Mouse (Mus musculus): ENCODE results near the gene Klf7.

The Klf7 gene

DNA sequence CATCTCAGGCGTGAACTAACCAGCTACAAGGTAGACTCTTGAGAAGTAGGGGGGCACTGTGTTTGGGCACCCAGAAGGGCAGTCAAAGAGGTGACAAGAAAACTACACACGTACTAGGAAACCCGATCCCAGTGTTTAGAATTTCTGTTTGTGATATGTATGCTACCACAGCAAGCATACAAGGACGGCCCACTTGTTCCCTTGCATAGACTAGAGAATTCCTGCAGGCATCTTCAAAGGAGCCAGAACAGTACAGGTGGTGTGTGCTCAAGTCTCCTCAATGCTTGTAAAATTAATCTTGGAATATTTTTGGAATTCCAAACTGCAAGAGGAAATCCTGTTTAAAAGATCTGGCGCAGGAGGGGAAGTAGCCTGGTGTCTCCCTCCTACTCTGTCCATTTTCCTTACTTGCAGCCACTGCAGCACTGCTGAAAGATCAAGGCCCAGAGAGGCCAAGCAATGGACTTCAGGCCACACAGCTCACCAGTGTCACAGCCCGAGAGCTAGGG is 102.9 kb downstream of the Klf7 start:
- no peak for DNase-seq

DNA sequence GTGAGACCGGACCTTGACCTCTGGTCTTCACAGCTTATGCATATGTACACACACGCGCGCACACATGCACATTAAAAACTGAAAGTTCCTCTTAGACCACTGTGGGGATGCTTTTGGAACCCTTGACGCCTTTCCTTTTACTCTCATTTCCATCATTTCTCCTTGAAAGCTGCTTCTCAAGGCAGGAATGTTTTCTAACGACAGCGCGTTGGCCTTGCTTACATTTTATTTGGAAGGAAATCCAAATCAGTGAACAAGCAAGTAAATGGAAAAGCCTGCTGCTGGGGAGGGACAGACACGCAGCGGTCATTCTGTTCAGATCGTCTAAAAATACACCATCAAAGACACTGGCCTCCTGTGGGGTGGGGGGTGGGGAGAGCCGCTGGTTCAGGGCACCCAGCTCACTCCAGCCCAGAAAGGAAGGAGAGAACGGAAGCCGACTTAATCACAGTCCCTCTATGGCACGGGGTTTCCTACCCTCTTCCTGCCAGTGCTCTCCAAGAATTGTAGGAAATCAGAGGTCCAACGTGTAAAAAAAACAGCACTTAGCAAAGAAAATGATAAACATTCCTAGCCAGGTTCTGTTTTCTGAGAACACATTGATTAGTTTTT is 103.5 kb downstream of the Klf7 start:
- DNase-seq: no peak

DNA sequence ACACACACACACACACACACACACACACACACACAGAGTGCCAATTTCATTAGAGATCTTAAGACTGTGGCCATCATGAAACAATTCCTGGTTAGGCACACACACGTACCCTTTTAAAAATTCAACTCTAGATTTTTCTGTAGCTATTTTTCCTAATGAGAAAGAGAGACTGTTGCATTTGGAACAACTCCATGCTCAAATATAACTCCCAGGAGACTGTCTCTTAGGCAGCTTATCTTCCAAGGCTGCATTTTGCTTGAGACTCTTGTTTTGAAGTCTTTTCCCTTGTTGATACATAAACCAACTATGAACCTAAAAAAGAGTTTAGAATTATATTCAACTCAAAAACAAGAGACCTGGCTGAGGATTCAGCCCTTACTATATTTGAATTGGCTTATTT is 108.0 kb downstream of the Klf7 start:
- no peak for DNase-seq

DNA sequence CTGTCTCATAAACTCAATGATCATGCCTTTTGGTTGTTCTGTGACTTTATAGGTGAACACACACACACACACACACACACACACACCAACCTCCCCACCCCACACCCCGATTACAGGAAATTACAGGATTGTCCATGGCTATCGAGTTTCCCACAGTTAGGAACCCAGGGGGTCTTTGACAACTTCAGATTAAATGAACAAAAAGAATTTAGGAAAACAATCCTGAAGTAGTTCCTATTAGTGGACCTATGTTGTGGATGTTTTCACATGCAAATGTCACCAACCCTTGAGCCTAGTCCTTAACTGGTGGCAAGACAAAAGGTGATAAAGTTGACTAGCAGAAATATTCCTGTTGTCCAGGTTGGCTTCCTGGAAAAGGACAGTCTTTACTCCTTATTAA is 113.1 kb downstream of the Klf7 start:
- DNase-seq: no peak

DNA sequence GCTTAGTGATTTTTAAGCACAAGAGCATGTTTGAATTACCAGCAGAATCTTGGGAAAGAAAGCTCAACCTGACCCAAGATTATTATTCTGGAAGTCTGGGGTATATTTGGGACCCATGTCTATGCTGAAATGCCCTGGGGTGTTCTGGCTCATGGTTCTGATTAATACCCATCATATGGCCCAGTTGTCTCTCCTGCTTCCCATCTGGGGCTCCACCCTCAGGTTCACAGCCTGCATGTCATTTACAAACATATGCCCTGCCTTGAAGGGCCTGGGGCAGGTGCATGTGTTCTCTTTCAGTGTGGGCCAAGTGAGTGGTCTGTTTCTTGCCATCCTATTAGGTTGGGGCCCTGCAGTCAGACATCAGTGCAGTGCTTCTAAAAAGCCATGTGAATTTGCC is 114.1 kb downstream of the Klf7 start:
- DNase-seq: no peak

DNA sequence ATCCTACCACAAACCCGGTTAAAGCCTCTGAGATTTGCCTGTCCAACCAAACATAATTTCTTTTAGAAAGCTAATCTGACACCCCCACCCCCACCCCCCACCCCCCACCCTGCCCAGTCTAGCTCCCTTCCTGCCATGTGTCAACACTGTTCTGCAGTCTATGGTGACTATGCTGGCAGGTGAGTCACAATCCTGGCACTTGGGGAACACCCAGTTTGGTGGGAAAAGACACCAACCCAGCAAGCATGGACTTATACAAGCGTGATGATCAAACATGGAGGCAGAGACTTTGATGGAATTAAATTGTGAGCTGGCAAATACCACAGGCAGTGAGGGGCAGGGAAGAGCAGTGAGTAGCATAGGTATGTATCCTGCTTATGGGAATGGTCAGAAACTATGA is 116.9 kb downstream of the Klf7 start:
- DNase-seq: no peak

DNA sequence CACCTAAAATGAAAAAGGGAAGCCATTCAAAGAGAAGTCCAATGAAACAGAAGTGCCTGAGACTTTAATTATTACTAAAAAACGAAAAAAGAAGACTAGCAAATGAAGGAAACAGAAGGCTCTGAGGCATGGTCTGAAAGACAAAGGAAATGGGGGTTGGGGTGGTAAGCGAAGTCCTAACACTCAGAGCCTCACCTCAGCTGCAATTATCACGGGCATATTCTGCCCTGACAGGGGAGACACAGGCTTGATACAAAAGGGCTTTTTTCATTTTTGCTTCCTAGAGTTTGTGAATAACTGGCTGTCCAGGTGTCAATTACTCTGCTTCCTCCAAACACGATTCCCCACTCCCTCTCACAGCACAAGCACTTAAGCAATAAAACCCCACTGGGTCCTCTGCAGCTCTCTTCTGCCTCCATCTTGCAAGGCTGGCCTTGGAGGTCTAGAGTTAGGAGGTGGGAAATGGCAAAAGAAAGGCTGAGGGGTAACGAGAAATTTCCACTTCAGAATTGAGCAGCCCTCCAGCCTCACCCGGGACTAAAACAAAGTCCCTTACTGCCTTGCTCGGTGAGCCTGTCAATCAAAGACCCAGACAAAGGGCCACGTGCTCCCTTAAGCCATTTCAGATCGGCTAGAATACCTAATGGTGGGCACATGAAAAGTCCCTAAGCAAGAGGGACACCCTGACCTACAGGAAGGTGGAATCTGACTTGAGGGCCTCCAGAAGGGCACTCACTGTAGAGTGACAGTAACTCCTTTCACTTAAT is 118.4 kb downstream of the Klf7 start:
- DNase-seq: no peak

DNA sequence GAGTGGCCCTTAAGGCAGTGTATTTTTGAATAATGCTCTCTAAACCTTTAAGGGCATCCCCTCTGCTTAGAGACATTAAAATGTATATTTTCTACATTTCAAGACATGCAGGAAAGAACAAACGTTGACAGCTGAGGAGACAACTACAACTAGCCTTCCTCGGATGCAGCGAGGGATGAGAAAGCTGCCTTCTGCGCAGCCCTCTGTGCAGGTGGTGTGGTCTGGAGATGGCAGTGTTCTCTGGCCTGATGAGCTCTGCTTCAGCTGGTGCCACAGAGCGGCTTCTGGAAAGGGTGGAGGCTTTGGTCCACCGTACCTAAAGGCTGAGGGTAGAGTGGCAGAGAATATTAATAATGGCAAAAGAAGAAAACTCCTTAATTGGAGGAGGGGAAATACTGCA is 120.0 kb downstream of the Klf7 start:
- DNase-seq: no peak

DNA sequence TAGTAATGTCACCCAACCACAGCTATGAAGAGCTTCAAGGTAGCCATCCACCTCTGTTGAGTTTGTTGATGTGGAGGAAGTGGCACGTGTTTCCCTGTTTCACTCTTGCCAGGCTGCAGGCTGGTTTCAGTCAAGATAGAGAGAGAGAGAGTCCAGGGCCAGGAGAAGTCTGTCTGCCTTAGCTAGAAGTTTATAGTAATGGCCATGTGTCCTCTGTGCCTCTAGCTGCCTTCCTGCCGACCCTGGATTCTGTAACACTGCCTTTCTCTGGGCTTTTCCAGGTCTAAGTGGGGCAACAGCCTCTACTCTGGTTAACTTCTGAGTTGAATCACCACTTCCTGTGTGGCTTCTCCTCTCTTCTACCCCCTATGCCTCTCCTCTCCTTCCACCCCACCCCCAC is 121.5 kb downstream of the Klf7 start:
- no peak for DNase-seq

DNA sequence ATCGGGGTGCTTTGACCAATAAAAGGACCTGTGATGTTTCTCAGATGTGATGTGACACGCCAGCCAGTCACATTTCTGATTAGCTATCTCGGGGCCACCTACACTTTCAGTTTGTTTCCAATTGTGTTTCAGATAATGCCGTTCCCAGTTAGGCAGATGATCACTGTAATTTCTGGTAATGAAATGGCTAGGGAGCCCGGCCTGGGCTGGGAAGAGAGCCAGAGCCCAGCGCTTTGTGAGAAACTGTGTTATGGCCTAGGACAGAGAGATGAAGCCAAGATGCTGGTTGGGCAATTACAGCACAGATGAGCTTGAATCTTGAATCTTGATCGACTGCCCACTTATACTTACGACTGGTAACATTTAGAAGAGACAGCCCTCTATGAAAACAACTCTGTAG is 122.6 kb downstream of the Klf7 start:
- no peak for DNase-seq

DNA sequence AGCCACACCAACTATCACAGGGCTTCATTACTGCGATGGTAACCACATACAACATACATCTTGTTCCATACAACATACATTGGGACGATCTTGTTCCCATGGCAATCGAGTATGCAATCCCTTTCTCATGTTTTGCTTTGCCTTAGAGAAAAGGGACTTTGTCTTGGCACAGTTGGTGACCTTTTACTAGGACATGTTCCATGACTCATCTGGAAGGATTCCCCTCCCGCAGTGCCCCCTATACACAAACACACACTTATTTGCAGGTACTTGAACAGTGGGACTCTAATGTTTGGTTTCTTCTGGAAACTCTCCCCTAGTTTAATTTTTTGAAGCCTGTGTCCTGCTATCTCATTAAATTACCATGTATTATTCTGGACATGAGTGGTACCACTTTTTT is 123.2 kb downstream of the Klf7 start:
- DNase-seq: no peak

DNA sequence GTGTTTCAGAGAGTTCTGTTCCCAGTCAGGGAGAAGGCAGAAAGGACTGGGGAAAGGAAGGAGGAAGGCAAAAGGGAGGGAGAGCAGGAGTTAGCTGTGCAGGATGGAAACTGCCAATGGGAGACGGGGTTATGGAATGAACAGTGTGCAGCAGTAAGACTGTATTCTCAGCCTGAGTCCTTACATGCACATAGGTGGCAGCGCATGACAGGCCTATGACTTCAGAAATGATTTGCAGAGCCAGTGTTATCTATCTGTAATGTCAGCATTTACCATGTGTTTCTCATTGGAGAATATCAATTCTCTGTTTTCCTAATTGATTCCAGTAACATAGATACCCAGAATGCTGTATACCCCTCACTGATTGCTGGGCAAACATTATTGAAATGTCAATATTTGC is 123.9 kb downstream of the Klf7 start:
- DNase-seq: no peak

DNA sequence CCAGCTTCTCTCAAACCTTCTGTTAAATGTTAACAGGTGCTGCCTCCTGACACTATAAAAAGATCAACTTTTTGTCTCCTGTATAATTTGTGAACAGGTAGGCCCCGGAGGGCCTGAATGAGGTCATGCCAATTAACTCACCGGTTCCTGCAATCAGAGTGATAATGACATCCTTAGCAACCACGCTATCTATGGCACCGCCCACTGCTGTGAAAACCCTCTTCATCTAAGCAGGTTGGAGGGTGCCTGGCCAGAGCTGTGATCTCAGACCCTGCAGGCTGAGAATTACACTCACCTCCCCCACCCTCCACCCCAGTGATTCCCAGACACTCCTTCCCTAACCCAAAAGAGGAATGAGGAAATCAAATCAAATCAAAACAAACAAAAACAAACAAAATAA is 126.3 kb downstream of the Klf7 start:
- peak; percentile 24 for DNase-seq

DNA sequence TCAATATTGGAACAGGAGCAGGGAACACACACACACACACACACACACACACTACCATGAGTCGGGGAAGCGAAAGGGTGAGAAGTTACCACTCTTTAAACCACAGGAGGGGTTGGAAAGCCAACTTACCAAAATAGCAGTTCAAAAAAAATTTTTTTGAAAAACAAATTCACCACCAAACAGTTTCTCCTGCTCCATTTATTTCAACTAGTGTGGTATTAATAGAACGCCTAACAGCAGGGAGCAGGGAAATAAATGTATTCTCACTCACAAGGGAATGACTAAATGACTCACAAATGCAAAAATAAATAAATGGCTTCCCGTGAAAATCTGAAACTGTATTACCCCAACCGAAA is 127.0 kb downstream of the Klf7 start:
- no peak for DNase-seq

DNA sequence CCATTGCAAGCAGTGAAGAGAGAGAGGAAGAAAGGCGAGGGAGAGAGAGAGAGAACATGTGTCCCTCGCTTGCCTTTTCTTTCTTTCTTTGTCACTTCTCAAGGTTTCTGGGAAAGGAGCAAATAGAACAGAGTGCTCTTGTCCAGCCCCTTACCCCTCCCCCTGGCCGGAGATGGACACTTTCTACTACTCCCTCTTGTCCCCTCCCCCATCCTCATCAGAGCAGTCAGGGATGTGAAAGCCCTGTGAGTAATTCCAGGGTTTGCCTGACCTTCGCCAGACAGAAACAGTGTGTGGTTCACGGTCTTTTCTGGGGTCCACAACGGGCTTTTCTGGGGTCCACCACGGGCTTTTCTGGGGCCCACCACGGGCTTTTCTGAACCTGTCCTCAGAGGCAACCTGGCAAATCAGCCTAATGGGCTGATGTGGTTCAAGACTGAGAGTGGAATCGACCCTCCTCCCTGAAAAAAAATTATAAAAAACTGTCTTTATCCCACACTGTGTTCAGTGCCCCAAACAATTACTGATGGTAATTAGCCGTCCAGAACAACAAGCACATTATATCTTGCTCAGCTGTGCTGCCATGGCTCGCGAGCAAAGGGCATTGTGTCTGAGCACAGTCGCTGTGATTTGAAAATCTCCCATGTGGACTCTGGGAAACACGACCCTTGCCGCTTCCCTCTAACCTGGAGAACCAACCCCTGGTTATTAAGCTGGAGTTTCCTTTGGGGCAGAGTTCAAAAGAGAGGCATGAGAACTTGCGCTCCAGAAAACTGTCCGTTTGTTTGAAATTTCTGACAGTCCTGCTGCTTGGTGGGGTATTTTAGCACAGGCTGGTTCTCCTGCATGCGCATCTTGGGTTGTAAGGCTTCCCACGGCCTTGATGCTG is 127.6 kb downstream of the Klf7 start:
- DNase-seq: peak; percentile 80

DNA sequence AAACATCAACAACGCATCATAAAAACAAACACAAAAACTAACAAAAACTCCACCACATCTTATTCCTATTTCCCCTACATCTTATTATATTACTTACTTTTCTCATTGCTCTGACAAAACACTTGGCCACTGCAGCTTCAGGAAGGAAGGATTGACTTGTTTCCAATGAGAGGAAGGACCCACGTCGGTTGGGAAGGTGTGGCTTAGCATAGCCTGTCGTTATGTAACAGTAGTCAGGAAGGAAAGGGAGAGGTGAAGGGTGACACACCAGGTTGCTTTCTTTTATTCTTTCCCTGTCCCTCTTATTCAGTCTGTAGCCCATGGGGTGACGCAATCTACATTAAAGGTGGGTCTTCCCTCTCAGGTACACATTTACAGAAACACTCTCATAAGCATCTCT is 129.6 kb downstream of the Klf7 start:
- DNase-seq: no peak

DNA sequence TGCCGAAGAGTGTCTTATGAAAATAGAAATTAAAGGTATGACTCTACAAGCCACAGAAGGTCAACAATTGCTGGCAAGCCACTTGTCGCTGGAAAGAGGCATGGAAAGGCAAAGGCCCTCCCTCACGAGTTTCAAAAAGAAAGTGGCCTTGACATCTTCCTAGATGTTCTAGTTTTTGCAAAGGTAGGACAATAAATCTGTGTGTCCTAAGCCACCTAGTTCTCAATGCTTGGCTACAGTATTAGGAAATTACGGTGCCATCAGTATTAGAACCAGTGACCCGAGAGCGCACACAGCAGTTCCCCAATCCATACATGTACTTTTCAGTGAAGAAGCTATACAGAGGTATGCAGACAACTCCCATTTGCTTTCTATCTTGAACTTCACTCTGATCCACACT is 131.7 kb downstream of the Klf7 start:
- no peak for DNase-seq

DNA sequence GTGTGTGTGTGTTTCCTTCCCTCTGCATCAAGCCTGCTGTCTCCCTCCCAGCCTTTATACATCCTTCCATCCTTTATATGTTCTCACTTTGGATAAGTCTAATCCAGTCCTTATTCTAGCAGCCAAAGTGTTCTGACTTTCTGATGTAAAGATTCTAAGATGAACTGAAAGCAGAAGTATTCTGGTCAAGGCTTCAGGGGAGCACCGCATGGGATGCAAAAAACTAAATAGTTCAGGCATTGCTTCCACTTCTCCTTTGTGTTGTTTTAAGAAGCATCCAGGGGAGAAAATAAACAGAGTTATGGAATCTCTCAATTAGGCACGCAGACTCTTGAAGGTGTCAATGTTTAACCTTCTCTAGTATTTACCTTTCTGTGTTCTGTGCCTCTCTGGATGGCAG is 141.3 kb downstream of the Klf7 start:
- no peak for DNase-seq
